Mouse (Mus musculus): ENCODE measurements at regions not wholly inside any gene's neighbourhood (a gene's known extent, or its start where the extent isn't known, plus 50 kb on each side); places are given as distances from the start of the nearest gene placed in this dataset.

DNA sequence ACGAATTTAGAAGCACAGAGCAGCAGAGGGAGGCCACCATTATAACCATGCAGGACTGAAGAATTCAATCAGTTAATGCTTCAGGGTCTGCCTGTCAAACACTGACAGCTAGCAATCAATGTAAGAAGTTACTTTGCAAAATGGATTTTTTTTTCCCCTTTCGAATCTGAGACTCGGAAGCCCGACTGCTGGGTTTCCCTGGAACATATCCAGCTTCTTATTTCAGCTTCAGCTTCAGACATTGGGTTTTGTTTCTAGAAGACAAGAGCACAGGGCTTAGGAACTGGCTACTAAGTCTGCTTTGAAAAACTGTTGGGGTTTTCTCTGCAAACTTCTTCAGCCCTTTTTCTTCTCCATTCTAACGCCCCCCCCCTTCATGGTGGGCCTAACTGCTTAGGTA, 288.4 kb downstream of the Sox4 start:
- TF ChIP-seq CTCF (IDR thresholded peaks at IDR 0.05; ENCODE audit: extremely low read depth, insufficient read depth, low read length) (no peak), POLR2A (IDR thresholded peaks at IDR 0.05; ENCODE audit: extremely low read depth, insufficient read depth, low read length) (no peak)

Measured in cortical plate, adult 2 months (tissue).